Comparison of ENCODE assay signal across 27 mouse cellular contexts in genomic region chr13:53913501-53913900, GRCm38 (mm10).
DNase-seq lines count a peak whose midpoint lies in the region; ATAC-seq and TF ChIP-seq lines count a peak whose summit lies in the region.
"Had no signal": no experiment of that assay in that cellular context is flagged by ENCODE, and none has a peak within 500 bp of the region (broad histone marks: within the 10 kb centered on the region; RNA-seq: fewer than 3 reads in every experiment).

No protein-coding gene starts in this region.

- H3K27ac ChIP-seq in heart, postnatal 0 days (ENCODE audit: low read depth): no peak overlapping the region
- peak overlapping the region; percentile 75 for H3K27ac ChIP-seq in kidney, embryonic 15.5 days
- no peak overlapping the region for H3K27ac ChIP-seq in midbrain, embryonic 11.5 days (ENCODE audit: low read depth, low read length)
- H3K27ac ChIP-seq in midbrain, embryonic 16.5 days (ENCODE audit: low read length): no peak overlapping the region
- H3K27ac ChIP-seq: embryonic facial prominence, embryonic 10.5 days; embryonic facial prominence, embryonic 13.5 days; forebrain, embryonic 12.5 days; forebrain, embryonic 15.5 days; heart, adult 2 months; heart, embryonic 13.5 days; hindbrain, embryonic 12.5 days; hindbrain, postnatal 0 days had no signal

- ATAC-seq in heart, postnatal 0 days (ENCODE audit: insufficient read depth, low read depth): no peak
- no peak for ATAC-seq in kidney, embryonic 15.5 days (replicated peaks; ENCODE audit: low FRiP score)
- ATAC-seq in midbrain, embryonic 11.5 days (ENCODE audit: low FRiP score): no peak
- no peak for ATAC-seq in midbrain, embryonic 16.5 days
- ATAC-seq: activated CD4-positive, CD25-positive, alpha-beta regulatory T cell, adult 4 months; forebrain, embryonic 15.5 days; hindbrain, postnatal 0 days; inflammation-experienced regulatory T-cells, adult 6 months had no signal

- H3K4me2 ChIP-seq in heart, postnatal 0 days (ENCODE audit: low read depth, low read length): 0 out of 2 replicates have a peak overlapping the region, but pooled peaks have one; percentile 18
- no peak overlapping the region for H3K4me2 ChIP-seq in kidney, embryonic 15.5 days
- H3K4me2 ChIP-seq in midbrain, embryonic 11.5 days: no peak overlapping the region
- H3K4me2 ChIP-seq in midbrain, embryonic 16.5 days (ENCODE audit: low read length): no peak overlapping the region
- H3K4me2 ChIP-seq: embryonic facial prominence, embryonic 13.5 days; forebrain, embryonic 12.5 days; forebrain, embryonic 15.5 days; heart, embryonic 13.5 days; hindbrain, embryonic 12.5 days had no signal

- intact Hi-C loops in heart, postnatal 25 days (cut with DNase I): no loop called here
- intact Hi-C loops in heart, postnatal 36 days (cut with DNase I): no loop called here

- H3K4me3 ChIP-seq in heart, postnatal 0 days (ENCODE audit: low read depth, low read length): no peak overlapping the region
- H3K4me3 ChIP-seq in kidney, embryonic 15.5 days (replicated peaks): no peak overlapping the region
- no peak overlapping the region for H3K4me3 ChIP-seq in midbrain, embryonic 11.5 days (ENCODE audit: low read depth, low read length)
- H3K4me3 ChIP-seq in midbrain, embryonic 16.5 days (ENCODE audit: low read depth, low read length): no peak overlapping the region
- H3K4me3 ChIP-seq: embryonic facial prominence, embryonic 10.5 days; embryonic facial prominence, embryonic 13.5 days; erythroblast, embryonic 14.5 days; forebrain, embryonic 12.5 days; forebrain, embryonic 15.5 days; heart, adult 2 months; heart, embryonic 13.5 days; hindbrain, embryonic 12.5 days had no signal

- no peaks in the 10 kb centered on the region for H3K27me3 ChIP-seq in heart, postnatal 0 days (ENCODE audit: control insufficient read depth, insufficient read depth, low read length)
- H3K27me3 ChIP-seq in kidney, embryonic 15.5 days: no peaks in the 10 kb centered on the region
- no peaks in the 10 kb centered on the region for H3K27me3 ChIP-seq in midbrain, embryonic 11.5 days (ENCODE audit: control insufficient read depth, insufficient read depth, low read length)
- H3K27me3 ChIP-seq in midbrain, embryonic 16.5 days (ENCODE audit: control insufficient read depth, insufficient read depth, low read depth, low read length): no peaks in the 10 kb centered on the region
- H3K27me3 ChIP-seq: embryonic facial prominence, embryonic 13.5 days; forebrain, embryonic 12.5 days; forebrain, embryonic 15.5 days; heart, embryonic 13.5 days; hindbrain, embryonic 12.5 days had no signal

- WGBS in heart, postnatal 0 days: 44% methylated on average over 10 of the region's 10 CpGs
- WGBS in kidney, embryonic 15.5 days: 66% methylated on average over 10 of the region's 10 CpGs
- WGBS in midbrain, embryonic 11.5 days: 69% methylated on average over 10 of the region's 10 CpGs
- WGBS in midbrain, embryonic 16.5 days: 60% methylated on average over 10 of the region's 10 CpGs

- no peak overlapping the region for H3K9ac ChIP-seq in heart, postnatal 0 days (replicated peaks; ENCODE audit: low read depth, low read length)
- no peak overlapping the region for H3K9ac ChIP-seq in kidney, embryonic 15.5 days
- no peak overlapping the region for H3K9ac ChIP-seq in midbrain, embryonic 11.5 days (ENCODE audit: low read length)
- H3K9ac ChIP-seq in midbrain, embryonic 16.5 days (ENCODE audit: low read depth, low read length): no peak overlapping the region
- H3K9ac ChIP-seq: embryonic facial prominence, embryonic 13.5 days; forebrain, embryonic 12.5 days; forebrain, embryonic 15.5 days; heart, embryonic 13.5 days; hindbrain, embryonic 12.5 days had no signal

- no peak for TF ChIP-seq EP300 in heart, postnatal 0 days (IDR thresholded peaks at IDR 0.05; ENCODE audit: low read depth)

- H3K36me3 ChIP-seq in heart, postnatal 0 days (replicated peaks; ENCODE audit: control insufficient read depth, insufficient read depth, low read length): no peaks in the 10 kb centered on the region
- no peaks in the 10 kb centered on the region for H3K36me3 ChIP-seq in kidney, embryonic 15.5 days
- H3K36me3 ChIP-seq in midbrain, embryonic 11.5 days (ENCODE audit: control insufficient read depth, insufficient read depth, low read length): no peaks in the 10 kb centered on the region
- no peaks in the 10 kb centered on the region for H3K36me3 ChIP-seq in midbrain, embryonic 16.5 days (ENCODE audit: control insufficient read depth, insufficient read depth, low read length)
- H3K36me3 ChIP-seq: embryonic facial prominence, embryonic 10.5 days; embryonic facial prominence, embryonic 13.5 days; forebrain, embryonic 12.5 days; forebrain, embryonic 15.5 days; heart, embryonic 13.5 days; hindbrain, embryonic 12.5 days had no signal

- H3K9me3 ChIP-seq in heart, postnatal 0 days (replicated peaks; ENCODE audit: control insufficient read depth, low read length): no peaks in the 10 kb centered on the region
- no peaks in the 10 kb centered on the region for H3K9me3 ChIP-seq in kidney, embryonic 15.5 days (replicated peaks)
- no peaks in the 10 kb centered on the region for H3K9me3 ChIP-seq in midbrain, embryonic 11.5 days (ENCODE audit: control insufficient read depth, low read length)
- H3K9me3 ChIP-seq in midbrain, embryonic 16.5 days (replicated peaks; ENCODE audit: control insufficient read depth, low read length, poor library complexity, severe bottlenecking): no peaks in the 10 kb centered on the region
- H3K9me3 ChIP-seq: embryonic facial prominence, embryonic 10.5 days; embryonic facial prominence, embryonic 13.5 days; forebrain, embryonic 12.5 days; forebrain, embryonic 15.5 days; heart, embryonic 13.5 days; hindbrain, embryonic 12.5 days had no signal

- peaks cover 20% of the 10 kb centered on the region; the same call in 1 of the 2 replicates for H3K4me1 ChIP-seq in heart, postnatal 0 days (ENCODE audit: control insufficient read depth, insufficient read depth)
- 0 out of 2 replicates have a peak, but pooled peaks cover 6% of the 10 kb centered on the region for H3K4me1 ChIP-seq in kidney, embryonic 15.5 days
- no peaks in the 10 kb centered on the region for H3K4me1 ChIP-seq in midbrain, embryonic 11.5 days (ENCODE audit: control insufficient read depth, insufficient read depth, low read length)
- H3K4me1 ChIP-seq in midbrain, embryonic 16.5 days (ENCODE audit: control insufficient read depth, insufficient read depth, low read length): no peaks in the 10 kb centered on the region
- H3K4me1 ChIP-seq: embryonic facial prominence, embryonic 13.5 days; forebrain, embryonic 12.5 days; forebrain, embryonic 15.5 days had no signal

- no peak for TF ChIP-seq CTCF in heart, postnatal 0 days (IDR thresholded peaks at IDR 0.05; ENCODE audit: low read depth)

- peak; percentile 87 for DNase-seq in heart, adult 11 months
- DNase-seq in heart, postnatal 25 days (ENCODE audit: low spot score): no peak
- no peak for DNase-seq in heart, postnatal 0 days (ENCODE audit: low spot score)
- no peak for DNase-seq in heart, postnatal 36 days
- no peak for DNase-seq in kidney, adult 18-20 months
- peak; percentile 69 for DNase-seq in midbrain, embryonic 11.5 days (ENCODE audit: low spot score, missing footprints)
- DNase-seq: adrenal gland, adult 8-10 months; adrenal gland, postnatal 25 days; cerebellum, adult 11-12 months; cerebellum, adult 8-10 months; cerebellum, postnatal 10 days; cerebellum, postnatal 36 days; embryo, embryonic 11 days; gastrocnemius, postnatal 25 days; heart, adult 2 months had no signal

Comparison
In these comparisons a context has a peak if more than half of its experiments do, and no peak if none do; other contexts are left out.
1. DNase-seq: peak in heart, adult 11 months (single experiment) and midbrain, embryonic 11.5 days (single experiment); none in heart, postnatal 25 days (single experiment), heart, postnatal 0 days (single experiment), heart, postnatal 36 days (0 of 2) and kidney, adult 18-20 months (single experiment).